Mouse (Mus musculus): ENCODE results near the gene 0610010K14Rik. TPM values are rescaled to one million over a fixed set of nuclear protein-coding genes. Genes with fewer than 3 reads are reported as not detected.

The 0610010K14Rik gene
- total RNA-seq, 4 experiments from 2014 or later = 38.2 to 52.6 (median 44.5) TPM

- DNase-seq = no peak
Measured at GRCm38 (mm10) chr11:70234497-70234896, 3.2 kb downstream of the 0610010K14Rik start.

GRCm38 (mm10) chr11:70234037-70234436 is 3.7 kb downstream of the 0610010K14Rik start:
- DNase-seq = no peak

DNA sequence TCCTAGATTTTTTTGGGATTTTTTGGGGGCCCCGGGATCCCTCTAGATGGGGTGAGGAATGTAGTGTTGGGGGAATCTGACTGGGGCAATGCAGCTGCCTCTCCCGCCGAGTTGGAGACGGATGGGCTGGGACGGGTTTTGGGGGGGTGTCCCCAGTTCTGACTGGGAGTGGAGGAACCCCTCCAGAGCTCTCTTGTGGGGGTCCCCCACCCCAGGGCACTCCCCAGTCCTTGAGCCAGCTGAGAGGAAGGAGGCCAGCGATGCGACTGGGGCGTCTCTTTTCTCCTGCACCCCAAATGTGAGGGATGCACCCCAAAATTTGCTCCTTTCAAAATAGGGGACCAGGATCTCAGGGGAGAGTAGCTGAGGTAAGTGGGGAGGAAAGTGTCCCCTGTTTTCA is 4.7 kb downstream of the 0610010K14Rik start:
- no peak for DNase-seq

- no peak for DNase-seq
Measured at GRCm38 (mm10) chr11:70232546-70232945, 5.2 kb downstream of the 0610010K14Rik start.

GRCm38 (mm10) chr11:70230239-70230727 is 7.4 kb downstream of the 0610010K14Rik start:
- DNase-seq = no peak

DNA sequence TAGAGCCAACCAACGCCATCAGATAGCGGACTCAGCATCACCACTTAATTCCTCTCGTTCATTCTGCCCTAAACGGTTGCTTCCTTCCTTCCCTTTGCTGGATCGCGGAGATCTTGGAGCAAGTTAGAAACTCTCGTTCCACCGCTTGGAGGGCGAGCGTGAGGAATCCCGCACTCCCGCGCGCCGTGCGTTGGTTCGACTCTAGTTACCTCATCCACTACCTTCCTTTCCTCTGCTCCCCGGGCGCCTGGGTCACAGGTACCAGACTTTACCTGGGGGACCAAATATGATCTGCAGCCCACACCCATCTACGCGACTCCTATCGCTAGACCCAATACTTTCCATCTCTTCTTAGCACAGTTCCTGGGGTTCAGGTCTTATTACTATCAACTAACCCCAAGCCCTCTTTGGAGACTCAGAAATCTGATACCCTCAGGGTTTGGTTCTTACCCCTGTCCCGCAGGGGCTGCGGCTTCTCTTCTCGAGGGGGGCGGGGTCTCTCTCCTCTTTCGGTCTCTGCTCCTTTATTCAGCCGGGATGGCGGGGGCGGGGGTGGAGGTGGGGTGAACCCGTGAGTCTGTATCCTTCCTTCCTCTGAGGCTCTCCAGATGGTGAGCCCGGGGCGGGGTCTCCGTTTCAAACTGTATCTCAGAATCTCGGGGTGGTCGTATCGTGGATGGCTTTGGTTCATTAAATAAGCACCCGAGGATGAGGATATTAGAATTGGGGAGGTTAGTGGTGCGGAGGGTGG is 8.3 kb downstream of the 0610010K14Rik start, which contains the start of gene Bcl6b:
Gene Bcl6b (minus strand): TSS at position 539 of the 751 bp plus-strand sequence.
- no peak for DNase-seq

GRCm38 (mm10) chr11:70228828-70229227 is 8.9 kb downstream of the 0610010K14Rik start:
- DNase-seq = peak; percentile 79

- no peak for DNase-seq
Measured at GRCm38 (mm10) chr11:70227661-70228245, 10.0 kb downstream of the 0610010K14Rik start.

DNA sequence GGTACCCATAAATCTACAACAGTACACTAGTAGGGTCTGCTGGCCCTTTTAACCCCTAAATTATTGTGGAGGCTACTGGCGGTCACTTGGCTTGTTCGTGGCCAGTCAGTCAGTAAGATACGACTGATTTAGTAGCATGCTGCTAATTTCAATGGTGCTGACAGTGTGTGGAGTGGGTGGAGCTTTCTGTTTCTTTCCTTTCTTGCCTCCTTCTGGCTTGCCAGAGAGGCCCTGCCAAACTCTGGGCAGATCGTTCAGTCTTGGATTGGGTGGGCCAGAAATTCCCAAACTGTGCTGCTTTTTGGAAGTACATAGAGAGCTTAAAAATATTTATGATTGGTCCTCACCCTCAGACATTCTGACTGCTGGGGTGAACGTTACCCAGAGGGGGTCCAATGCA is 10.6 kb downstream of the 0610010K14Rik start:
- DNase-seq = no peak

GRCm38 (mm10) chr11:70226602-70226890 is 11.2 kb downstream of the 0610010K14Rik start:
- DNase-seq = no peak

- no peak for DNase-seq
Measured at GRCm38 (mm10) chr11:70225798-70226601, 11.7 kb downstream of the 0610010K14Rik start.

GRCm38 (mm10) chr11:70223724-70224123 is 14.0 kb downstream of the 0610010K14Rik start:
- DNase-seq = no peak

- DNase-seq = no peak
Measured at GRCm38 (mm10) chr11:70221603-70222500, 15.9 kb downstream of the 0610010K14Rik start.

- peak; percentile 95 for DNase-seq
Measured at GRCm38 (mm10) chr11:70220731-70221602, 16.7 kb downstream of the 0610010K14Rik start, which contains the start of gene Slc16a13. TSS of gene Slc16a13 (minus strand) at chr11:70221064.

- DNase-seq = no peak
Measured at GRCm38 (mm10) chr11:70220323-70220722, 17.4 kb downstream of the 0610010K14Rik start.

DNA sequence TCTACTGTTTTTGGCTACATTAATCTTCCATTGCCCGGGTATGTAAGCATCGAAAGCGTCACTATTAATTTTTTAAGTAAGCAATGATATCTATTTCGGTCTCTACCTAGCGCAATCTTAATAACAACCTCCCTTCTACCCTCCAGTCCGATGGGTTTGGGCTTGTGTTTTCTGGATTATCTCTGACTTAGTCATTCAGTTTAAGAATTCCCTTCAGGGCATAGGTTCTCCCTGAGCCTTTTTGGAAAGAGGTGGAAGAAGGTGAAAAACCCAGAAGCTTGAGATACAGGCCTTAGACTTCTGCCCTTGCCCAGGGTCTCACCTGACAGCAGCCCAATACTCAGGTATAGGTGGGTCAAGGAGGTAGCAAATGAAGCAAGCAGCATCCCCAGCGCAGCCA is 17.8 kb downstream of the 0610010K14Rik start:
- DNase-seq = no peak

GRCm38 (mm10) chr11:70218741-70219470 is 18.8 kb downstream of the 0610010K14Rik start:
- DNase-seq = no peak

DNA sequence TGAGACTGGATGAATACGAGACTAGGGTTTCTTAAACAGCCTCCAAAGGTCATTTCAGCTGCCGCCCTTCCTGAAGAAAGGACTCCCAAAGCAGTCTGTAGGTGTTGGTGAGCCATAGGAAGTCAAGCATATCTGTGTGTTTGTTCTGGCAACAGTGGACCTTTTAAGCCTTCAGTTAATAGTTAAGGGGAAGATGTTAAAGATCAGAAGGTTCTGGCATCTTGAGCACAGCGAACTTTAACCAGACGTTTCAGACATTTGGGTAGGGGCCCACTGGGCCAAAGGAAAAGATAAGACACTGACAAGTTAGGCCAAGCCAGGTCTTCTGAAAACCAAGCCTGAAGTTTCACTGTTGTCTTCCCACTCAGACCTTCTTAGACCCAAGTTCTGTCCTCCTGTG is 19.7 kb downstream of the 0610010K14Rik start:
- no peak for DNase-seq

- no peak for DNase-seq
Measured at GRCm38 (mm10) chr11:70216103-70216502, 21.6 kb downstream of the 0610010K14Rik start.

- no peak for DNase-seq
Measured at GRCm38 (mm10) chr11:70215301-70215700, 22.4 kb downstream of the 0610010K14Rik start.

Data from adrenal gland, adult 8-10 months (tissue).